Mouse (Mus musculus): ENCODE measurements around the gene Cdh6. TPM values are rescaled to one million over a fixed set of nuclear protein-coding genes. Genes with fewer than 3 reads are reported as not detected.

Cdh6 gene
- polyA plus RNA-seq, 1 experiment from 2014 or later: 9.4 TPM

DNA sequence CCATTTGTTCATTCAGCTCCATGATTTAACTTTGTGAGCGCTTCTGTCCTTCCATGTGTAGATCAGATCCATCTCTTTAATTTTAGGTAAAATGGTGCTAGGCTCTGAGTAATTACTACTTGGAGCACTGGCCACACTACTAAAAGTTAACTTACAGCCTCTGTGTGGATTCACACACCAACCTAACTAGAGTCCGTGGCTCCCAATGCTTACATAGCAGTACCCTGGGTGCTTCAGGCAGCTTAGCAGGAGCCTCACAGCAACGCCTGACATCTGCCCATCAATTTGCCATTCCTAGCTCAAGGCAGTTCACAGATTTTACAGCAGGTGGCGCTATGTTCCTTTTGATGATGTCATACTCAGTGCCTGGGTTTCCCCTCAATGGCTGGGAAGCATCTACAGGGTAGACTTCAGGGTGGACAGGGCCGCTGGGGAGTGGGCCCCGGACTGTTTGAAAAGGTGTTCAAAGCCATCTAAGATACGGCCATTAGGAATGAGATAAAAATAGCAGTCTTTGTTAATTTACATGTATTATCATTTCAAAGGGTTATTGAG lies 84.9 kb downstream of the Cdh6 start:
- Histone ChIP-seq H3K4me1 (no peaks in the 10 kb centered on the region), H3K9me3 (no peaks in the 10 kb centered on the region), H3K27me3 (no peaks in the 10 kb centered on the region), H3K4me2 (replicated peaks) (no peak overlapping the region), H3K4me3 (no peak overlapping the region), H3K9ac (replicated peaks) (no peak overlapping the region), H3K36me3 (no peaks in the 10 kb centered on the region), H3K27ac (replicated peaks) (no peak overlapping the region)
- 37% methylated on average over 7 of the region's 7 CpGs for WGBS
- peak; percentile 85 for ATAC-seq (ENCODE audit: low FRiP score, low read depth)

DNA sequence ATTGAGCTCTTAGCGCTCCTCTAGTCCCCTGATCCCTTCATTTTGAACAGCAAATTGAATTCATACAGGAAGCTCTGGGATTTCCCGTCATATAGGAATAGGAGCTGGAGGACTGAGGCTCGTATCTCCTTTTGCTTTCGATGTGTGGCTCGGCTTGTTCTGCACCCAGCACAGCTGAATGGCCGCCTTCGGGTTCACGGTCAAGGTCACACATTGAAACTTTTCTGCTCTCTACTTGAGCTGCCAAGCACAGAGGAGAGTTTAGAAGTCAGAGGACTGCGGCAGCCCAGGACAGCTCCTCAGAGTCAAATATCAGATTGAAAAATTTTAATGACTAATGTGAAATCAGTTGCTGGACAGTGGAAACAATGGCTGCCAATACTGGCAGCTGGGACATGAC lies 88.7 kb downstream of the Cdh6 start:
- H3K4me1 ChIP-seq: no peaks in the 10 kb centered on the region
- H3K27ac ChIP-seq (replicated peaks): no peak overlapping the region
- H3K9me3 ChIP-seq: no peaks in the 10 kb centered on the region
- H3K27me3 ChIP-seq: no peaks in the 10 kb centered on the region
- H3K4me3 ChIP-seq: no peak overlapping the region
- H3K36me3 ChIP-seq: no peaks in the 10 kb centered on the region
- ATAC-seq (ENCODE audit: low FRiP score, low read depth): no peak
- 83% methylated on average over 9 of the region's 9 CpGs for WGBS
- no peak overlapping the region for H3K4me2 ChIP-seq (replicated peaks)
- H3K9ac ChIP-seq (replicated peaks): no peak overlapping the region

DNA sequence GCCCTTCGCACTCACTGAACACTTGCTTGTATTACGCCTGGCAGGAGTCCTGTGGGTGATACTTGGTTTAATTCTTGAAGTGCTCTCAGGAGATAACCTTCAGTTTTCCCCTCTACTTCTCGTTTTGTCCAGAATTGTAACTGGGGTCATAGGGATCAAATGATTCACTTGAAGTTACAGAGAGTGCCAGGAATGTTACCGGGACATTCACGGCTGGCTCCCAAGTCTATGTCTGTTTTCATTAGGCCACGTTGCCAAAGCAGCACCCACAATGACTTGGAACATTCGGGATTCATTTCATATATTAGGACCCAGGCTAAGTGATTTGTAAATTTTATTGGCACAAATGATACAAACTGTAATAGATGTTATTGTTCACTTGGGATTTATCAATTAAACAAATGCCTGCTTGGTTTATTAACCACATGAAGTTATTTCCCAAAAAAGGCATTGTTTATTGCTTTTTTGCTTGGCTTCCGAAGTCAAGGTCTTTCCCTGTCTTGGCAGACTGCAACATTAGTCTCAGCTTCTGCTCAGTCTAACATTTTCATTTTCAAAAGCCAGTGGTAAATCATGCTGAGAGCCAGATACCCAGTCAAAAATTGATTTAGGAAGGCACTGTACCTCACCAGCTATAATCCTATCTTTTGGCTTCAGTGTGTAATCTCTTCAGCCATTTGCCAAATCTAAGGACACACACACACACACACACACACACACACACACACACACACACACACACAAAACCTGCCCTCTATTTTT lies 96.4 kb downstream of the Cdh6 start:
- Histone ChIP-seq H3K4me2 (replicated peaks) (no peak overlapping the region), H3K27ac (replicated peaks) (no peak overlapping the region), H3K9ac (replicated peaks) (no peak overlapping the region), H3K36me3 (no peaks in the 10 kb centered on the region), H3K9me3 (no peaks in the 10 kb centered on the region), H3K4me3 (no peak overlapping the region), H3K4me1 (no peaks in the 10 kb centered on the region), H3K27me3 (no peaks in the 10 kb centered on the region)
- WGBS: 83% methylated on average over 8 of the region's 8 CpGs
- no peak for ATAC-seq (ENCODE audit: low FRiP score, low read depth)

DNA sequence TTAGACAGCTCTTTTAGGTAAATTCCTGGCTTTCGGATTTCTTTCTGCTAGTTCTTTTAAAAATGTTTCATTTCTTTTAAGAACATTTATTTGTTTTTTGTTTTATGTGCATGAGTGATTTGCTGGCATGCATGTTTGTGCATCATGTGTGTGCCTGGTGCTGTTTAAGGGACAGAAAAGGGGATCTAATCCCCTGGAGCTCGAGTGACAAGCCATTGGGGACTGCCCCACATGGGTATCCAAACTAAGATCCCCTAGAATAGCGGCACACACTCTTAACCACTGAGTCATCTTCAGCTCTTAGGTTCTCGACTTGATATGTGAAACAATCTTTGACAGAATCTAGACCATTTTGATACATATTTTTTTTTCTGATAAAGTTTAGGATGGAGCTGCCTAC lies 99.4 kb downstream of the Cdh6 start:
- H3K9me3 ChIP-seq: no peaks in the 10 kb centered on the region
- H3K9ac ChIP-seq (replicated peaks): no peak overlapping the region
- no peak overlapping the region for H3K27ac ChIP-seq (replicated peaks)
- no peaks in the 10 kb centered on the region for H3K4me1 ChIP-seq
- H3K27me3 ChIP-seq: no peaks in the 10 kb centered on the region
- WGBS: 64% methylated on average over 4 of the region's 4 CpGs
- H3K4me3 ChIP-seq: no peak overlapping the region
- H3K4me2 ChIP-seq (replicated peaks): no peak overlapping the region
- no peak for ATAC-seq (ENCODE audit: low FRiP score, low read depth)
- H3K36me3 ChIP-seq: no peaks in the 10 kb centered on the region

DNA sequence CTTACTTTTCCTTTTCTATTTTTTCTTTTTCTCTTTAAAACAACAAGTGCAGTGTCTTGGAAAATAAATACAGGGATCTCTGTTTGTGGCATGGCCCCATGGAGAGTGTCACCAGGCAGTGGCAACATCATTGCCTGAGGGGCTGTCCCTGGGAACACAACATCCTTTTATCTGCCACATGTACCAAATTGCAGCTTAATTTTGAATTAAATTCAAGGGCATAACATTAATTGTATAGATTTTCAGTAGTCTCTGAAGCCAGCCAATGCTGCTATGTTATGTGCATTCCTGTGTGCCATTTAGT lies 105.3 kb downstream of the Cdh6 start:
- H3K27me3 ChIP-seq: no peaks in the 10 kb centered on the region
- peaks cover 12% of the 10 kb centered on the region; the same call in 1 of the 2 replicates for H3K4me1 ChIP-seq
- no peak for ATAC-seq (ENCODE audit: low FRiP score, low read depth)
- H3K36me3 ChIP-seq: no peaks in the 10 kb centered on the region
- H3K9ac ChIP-seq (replicated peaks): no peak overlapping the region
- H3K4me3 ChIP-seq: no peak overlapping the region
- H3K9me3 ChIP-seq: no peaks in the 10 kb centered on the region
- H3K4me2 ChIP-seq (replicated peaks): no peak overlapping the region
- H3K27ac ChIP-seq (replicated peaks): no peak overlapping the region

DNA sequence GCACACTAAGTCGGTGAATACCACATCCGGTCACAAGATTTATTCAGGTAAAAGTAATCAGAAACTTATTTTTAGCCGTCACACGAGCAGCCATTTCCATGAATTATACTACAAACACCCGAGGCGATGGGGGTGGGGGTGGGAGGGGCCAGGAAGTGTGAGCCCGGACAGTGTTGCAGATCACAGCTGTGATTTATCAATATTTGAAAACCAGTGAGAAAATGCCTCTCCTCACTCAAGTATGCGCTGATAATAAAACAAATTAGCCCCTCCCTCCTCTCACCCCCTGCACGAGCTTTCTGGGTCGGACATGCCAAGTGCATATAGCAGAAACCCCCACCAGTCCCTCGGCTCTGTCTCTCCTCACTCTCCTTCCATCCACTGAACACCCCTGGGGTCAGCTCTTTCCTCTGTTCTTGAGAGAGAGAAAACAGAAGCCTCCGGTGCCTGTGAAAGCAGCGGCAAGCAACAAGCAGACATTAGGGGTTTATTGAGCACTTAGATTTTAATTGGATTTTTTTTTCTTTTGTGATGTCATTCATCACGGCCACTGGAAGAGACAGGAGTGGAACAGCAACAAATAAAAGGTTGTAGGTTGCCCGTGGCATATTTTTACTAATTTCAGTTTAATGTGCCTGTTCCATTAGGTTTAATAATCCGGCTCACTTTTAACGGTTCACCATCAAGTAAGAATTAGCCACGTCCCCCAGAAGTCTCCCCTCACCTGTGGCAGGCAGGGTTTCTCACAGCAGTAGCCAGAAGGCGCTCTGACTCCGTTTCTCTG lies 105.9 kb downstream of the Cdh6 start:
- H3K4me3 ChIP-seq: no peak overlapping the region
- H3K9me3 ChIP-seq: no peaks in the 10 kb centered on the region
- 63% methylated on average over 20 of the region's 20 CpGs for WGBS
- no peak overlapping the region for H3K9ac ChIP-seq (replicated peaks)
- H3K36me3 ChIP-seq: no peaks in the 10 kb centered on the region
- H3K4me2 ChIP-seq (replicated peaks): peak overlapping the region; percentile 28
- H3K4me1 ChIP-seq: peaks cover 12% of the 10 kb centered on the region; the same call in 1 of the 2 replicates
- ATAC-seq (ENCODE audit: low FRiP score, low read depth): peak; percentile 42
- H3K27ac ChIP-seq (replicated peaks): no peak overlapping the region
- no peaks in the 10 kb centered on the region for H3K27me3 ChIP-seq

DNA sequence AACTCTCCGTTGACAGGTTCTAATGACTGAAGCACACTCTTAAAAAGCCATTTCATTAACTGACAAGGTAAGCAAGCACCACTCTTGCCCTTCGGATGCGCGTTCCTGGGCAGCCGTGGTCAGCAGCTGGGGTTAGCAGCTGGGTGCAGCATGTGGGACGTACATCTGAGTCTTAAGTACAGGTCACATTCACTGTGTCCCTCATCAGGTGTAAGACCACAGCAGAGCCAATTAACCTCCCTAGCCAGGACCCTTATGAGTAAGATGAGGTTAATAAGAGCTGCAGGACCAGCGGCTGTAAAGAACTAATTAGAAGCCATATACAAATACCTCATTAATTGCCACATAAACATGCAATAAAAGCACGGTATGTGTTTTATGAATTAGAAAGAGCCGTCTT lies 106.7 kb downstream of the Cdh6 start:
- no peak for ATAC-seq (ENCODE audit: low FRiP score, low read depth)
- H3K27me3 ChIP-seq: no peaks in the 10 kb centered on the region
- no peaks in the 10 kb centered on the region for H3K9me3 ChIP-seq
- no peak overlapping the region for H3K9ac ChIP-seq (replicated peaks)
- WGBS: 76% methylated on average over 9 of the region's 9 CpGs
- no peaks in the 10 kb centered on the region for H3K36me3 ChIP-seq
- no peak overlapping the region for H3K4me3 ChIP-seq
- no peak overlapping the region for H3K27ac ChIP-seq (replicated peaks)
- peaks cover 12% of the 10 kb centered on the region; the same call in 1 of the 2 replicates for H3K4me1 ChIP-seq
- H3K4me2 ChIP-seq (replicated peaks): no peak overlapping the region

DNA sequence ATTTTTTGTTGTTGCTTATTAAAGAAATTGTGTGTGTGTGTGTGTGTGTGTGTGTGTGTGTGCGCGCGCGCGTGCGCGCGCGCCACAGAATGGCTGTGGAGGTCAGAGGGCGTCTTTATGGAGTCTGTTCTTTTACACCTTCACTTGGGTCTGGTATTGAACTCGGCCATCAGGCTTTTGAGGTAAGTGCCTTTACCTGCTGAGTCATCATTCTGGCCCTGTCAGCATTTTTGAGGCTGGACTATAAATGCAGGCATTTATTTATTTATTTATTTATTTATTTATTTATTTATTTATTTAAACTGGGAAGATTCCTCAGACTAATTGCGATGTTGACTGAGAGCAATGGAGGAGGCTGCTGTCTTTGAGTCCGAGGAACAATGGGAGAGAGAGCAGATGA lies 109.8 kb downstream of the Cdh6 start:
- no peak overlapping the region for H3K27ac ChIP-seq (replicated peaks)
- no peaks in the 10 kb centered on the region for H3K27me3 ChIP-seq
- WGBS: 96% methylated on average over 13 of the region's 13 CpGs
- H3K4me3 ChIP-seq: no peak overlapping the region
- no peak overlapping the region for H3K4me2 ChIP-seq (replicated peaks)
- H3K4me1 ChIP-seq: peaks cover 12% of the 10 kb centered on the region; the same call in 1 of the 2 replicates
- no peak overlapping the region for H3K9ac ChIP-seq (replicated peaks)
- no peak for ATAC-seq (ENCODE audit: low FRiP score, low read depth)
- no peaks in the 10 kb centered on the region for H3K9me3 ChIP-seq
- no peaks in the 10 kb centered on the region for H3K36me3 ChIP-seq

DNA sequence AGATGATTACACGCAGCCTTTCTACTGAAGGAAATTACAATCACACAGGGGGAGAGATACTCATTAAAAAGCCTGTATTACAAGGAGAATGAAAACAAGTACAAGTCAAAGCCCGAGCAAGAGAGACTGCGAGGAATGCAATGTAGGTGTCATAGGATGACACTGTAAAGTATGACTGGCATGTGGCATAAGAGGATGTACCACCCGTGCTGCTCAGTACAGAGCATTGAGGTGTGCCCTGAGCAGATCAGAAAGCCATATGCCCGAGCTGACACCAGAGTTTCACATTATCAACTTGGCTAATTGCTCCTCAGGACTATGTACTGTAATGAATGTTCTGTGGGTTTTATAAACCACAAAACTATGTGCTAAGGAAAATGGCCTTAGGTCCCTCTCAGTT lies 115.7 kb downstream of the Cdh6 start:
- Histone ChIP-seq H3K27me3 (no peaks in the 10 kb centered on the region), H3K4me2 (replicated peaks) (no peak overlapping the region), H3K9ac (replicated peaks) (no peak overlapping the region), H3K9me3 (no peaks in the 10 kb centered on the region), H3K4me3 (no peak overlapping the region), H3K27ac (replicated peaks) (no peak overlapping the region), H3K4me1 (no peaks in the 10 kb centered on the region), H3K36me3 (no peaks in the 10 kb centered on the region)
- ATAC-seq (ENCODE audit: low FRiP score, low read depth): no peak; the same call in 1 of the 2 replicates
- 82% methylated on average over 5 of the region's 5 CpGs for WGBS

DNA sequence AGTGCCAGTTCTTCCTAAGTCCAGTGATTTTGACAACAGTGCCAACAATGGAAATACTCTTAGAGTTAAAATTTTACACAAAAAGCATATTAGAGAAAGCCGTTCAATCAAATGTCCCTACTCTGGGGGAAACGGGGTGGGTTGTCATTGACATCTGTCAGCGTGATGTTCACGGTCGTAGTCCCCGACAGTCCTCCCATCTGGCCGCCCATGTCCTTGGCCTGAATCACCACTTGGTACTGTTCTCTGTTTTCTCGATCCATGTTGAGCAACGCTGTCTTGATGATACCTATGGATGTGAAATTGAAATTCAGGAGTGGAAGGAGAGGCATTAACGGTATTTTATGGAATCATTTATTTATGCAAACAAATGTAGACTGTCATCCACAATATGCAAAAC lies 116.2 kb downstream of the Cdh6 start:
- Histone ChIP-seq H3K9ac (replicated peaks) (no peak overlapping the region), H3K27me3 (no peaks in the 10 kb centered on the region), H3K4me2 (replicated peaks) (no peak overlapping the region), H3K4me1 (no peaks in the 10 kb centered on the region), H3K36me3 (no peaks in the 10 kb centered on the region), H3K27ac (replicated peaks) (no peak overlapping the region), H3K9me3 (no peaks in the 10 kb centered on the region), H3K4me3 (no peak overlapping the region)
- peak; percentile 50; the same call in 1 of the 2 replicates for ATAC-seq (ENCODE audit: low FRiP score, low read depth)
- 75% methylated on average over 10 of the region's 10 CpGs for WGBS

DNA sequence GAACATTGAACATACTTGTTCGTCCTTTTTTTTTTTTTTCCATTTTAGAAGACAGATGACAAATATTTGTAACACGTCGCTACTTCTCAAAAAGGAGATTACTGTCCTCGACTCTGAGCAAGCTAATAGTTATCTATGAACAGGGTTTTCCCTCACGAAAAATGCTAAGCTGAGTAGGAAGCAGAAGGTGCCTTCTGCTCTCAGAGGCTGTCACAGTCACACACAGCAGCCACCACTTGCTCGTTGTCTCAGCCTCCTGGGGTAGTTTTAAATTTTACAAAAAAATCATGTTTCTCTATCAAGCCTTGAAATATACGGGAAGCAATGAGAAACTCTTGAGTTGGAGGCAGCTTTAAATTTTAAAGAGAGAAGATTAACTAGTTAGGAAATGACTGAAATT lies 125.6 kb downstream of the Cdh6 start:
- no peak overlapping the region for H3K4me3 ChIP-seq
- no peak overlapping the region for H3K27ac ChIP-seq (replicated peaks)
- no peaks in the 10 kb centered on the region for H3K9me3 ChIP-seq
- H3K4me1 ChIP-seq: no peaks in the 10 kb centered on the region
- no peak overlapping the region for H3K9ac ChIP-seq (replicated peaks)
- H3K4me2 ChIP-seq (replicated peaks): no peak overlapping the region
- WGBS: 86% methylated on average over 7 of the region's 7 CpGs
- H3K27me3 ChIP-seq: no peaks in the 10 kb centered on the region
- no peak for ATAC-seq (ENCODE audit: low FRiP score, low read depth)
- H3K36me3 ChIP-seq: no peaks in the 10 kb centered on the region

DNA sequence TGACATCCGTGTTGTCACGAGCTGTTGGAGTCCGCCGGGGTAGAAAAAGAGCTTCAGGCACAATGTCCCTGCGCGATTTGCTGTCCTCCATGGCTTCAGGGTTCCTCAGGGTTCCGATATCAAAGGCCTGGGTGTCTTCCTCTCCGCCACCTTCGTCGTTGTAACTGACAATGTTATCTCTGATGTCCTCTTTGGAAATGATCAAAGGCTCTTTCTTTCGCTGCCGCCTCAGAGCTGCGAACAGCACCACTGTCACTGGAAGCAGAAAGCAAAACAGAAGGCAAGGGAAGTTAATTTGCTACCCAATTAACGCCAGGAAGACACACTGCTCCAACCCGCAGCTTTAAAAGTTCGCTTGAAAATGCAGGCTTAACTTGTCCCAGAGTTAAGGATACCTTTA lies 139.0 kb downstream of the Cdh6 start:
- no peak overlapping the region for H3K27ac ChIP-seq (replicated peaks)
- WGBS: 80% methylated on average over 16 of the region's 16 CpGs
- no peak overlapping the region for H3K4me2 ChIP-seq (replicated peaks)
- H3K4me1 ChIP-seq: no peaks in the 10 kb centered on the region
- no peaks in the 10 kb centered on the region for H3K9me3 ChIP-seq
- no peak overlapping the region for H3K4me3 ChIP-seq
- H3K36me3 ChIP-seq: no peaks in the 10 kb centered on the region
- ATAC-seq (ENCODE audit: low FRiP score, low read depth): no peak
- no peak overlapping the region for H3K9ac ChIP-seq (replicated peaks)
- H3K27me3 ChIP-seq: no peaks in the 10 kb centered on the region

Data from midbrain, embryonic 12.5 days (tissue).